Mouse (Mus musculus) kidney, embryonic 16.5 days (tissue): ENCODE measurements around the gene Ttc16. TPM values are rescaled to one million over a fixed set of nuclear protein-coding genes. Genes with fewer than 3 reads are reported as not detected.

Experiments used
- ATAC-seq: fragments of 200-750 bp; cut with Nextera tagmentation; 2 replicates; pipeline ENCODE4 v1.8.0; 2017; ENCODE audit warnings: moderate TSS enrichment; ENCODE audit not compliant: low FRiP score, low TSS enrichment
- H3K27ac ChIP-seq: fragments of 300-500 bp; sonication (generic); 2 replicates; pipeline ENCODE4 v1.5.1; 2014; ENCODE audit warnings: low read length
- H3K27me3 ChIP-seq: fragments of 300-500 bp; sonication (generic); 2 replicates; pipeline ENCODE4 v1.6.1; 2014; ENCODE audit warnings: low read length, control low read depth, mixed read lengths; ENCODE audit not compliant: insufficient read depth
- H3K36me3 ChIP-seq: fragments of 300-500 bp; sonication (generic); 2 replicates; pipeline ENCODE4 v1.6.1; 2014; ENCODE audit warnings: low read length, control low read depth, mixed read lengths; ENCODE audit not compliant: insufficient read depth
- H3K4me1 ChIP-seq: fragments of 300-500 bp; sonication (generic); 2 replicates; pipeline ENCODE4 v1.6.1; 2014; ENCODE audit warnings: low read length, control low read depth, mixed read lengths; ENCODE audit not compliant: insufficient read depth
- H3K4me2 ChIP-seq: fragments of 300-500 bp; sonication (generic); replicated peaks from 2 replicates; pipeline ENCODE4 v1.6.1; 2014; ENCODE audit warnings: low read depth, low read length
- H3K4me3 ChIP-seq: fragments of 300-500 bp; sonication (generic); 2 replicates; pipeline ENCODE4 v1.5.1; 2014; ENCODE audit warnings: mild to moderate bottlenecking, low read length
- H3K9ac ChIP-seq: fragments of 300-500 bp; sonication (generic); replicated peaks from 2 replicates; pipeline ENCODE4 v1.6.1; 2014; ENCODE audit warnings: low read length
- H3K9me3 ChIP-seq: fragments of 300-500 bp; sonication (generic); 2 replicates; pipeline ENCODE4 v1.6.1; 2016; ENCODE audit warnings: low read length, control low read depth
- WGBS: fragments of 180-500 bp; shearing (Covaris S2); extraction: QIAGEN DNeasy Blood & Tissue Kit; methylation state at CpG from one replicate; pipeline ENCODE4 v1.1.7; 2014; 5-methylcytosine and 5-hydroxymethylcytosine counted together
- polyA plus RNA-seq: library from polyadenylated mRNA; unstranded; fragments of >200 nt; fragmentation: Nextera tagmentation; extraction: Ambion mirVana; gene quantifications from 2 replicates; pipeline ENCODE4 v1.2.1, GENCODE M21; 2015

Gene Ttc16
- polyA plus RNA-seq, 1 experiment from 2014 or later = 0.29 TPM

DNA sequence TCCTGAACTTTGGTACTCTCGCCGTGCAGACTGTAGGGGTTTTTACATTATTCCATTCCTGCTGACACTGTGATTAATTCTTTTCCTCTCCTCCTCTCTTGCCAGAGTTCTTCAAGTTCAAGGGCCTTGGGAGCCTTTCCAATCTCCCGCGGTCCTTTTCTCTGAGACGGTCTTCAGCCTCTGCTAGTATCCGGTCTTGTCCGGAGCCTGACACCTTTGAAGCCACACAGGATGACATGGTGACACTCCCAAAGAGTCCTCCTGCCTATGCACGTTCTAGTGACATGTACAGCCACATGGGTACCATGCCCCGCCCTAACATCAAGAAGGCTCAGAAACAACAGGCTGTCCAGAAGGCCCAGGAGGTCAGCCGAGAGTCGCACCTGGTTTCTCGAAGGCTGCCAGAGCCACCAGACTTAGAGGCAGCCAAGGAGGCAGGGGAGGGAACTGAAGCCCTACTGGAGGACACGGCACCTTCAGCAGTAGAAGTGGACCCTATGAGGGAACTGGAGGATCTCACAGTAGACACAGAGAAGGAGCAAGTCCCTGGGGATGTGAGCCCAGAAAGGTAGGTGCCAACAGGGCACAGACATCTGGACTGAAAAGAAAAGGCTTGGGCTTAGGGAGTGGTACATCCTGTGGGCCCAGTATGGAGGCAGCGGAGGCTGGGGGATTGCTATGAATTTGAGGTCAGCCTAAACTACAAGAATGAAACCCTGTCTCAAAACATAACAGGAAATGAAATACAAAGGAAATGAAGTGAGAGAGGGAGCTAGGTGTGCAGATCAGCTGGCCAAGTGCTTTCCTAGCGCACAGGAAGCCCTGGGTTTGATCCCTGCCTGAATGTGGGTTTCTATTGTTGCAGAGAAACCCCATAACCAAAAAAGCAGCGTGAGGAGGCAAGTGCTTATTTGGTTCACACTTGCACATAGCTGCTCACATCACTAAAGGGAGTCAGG, 50.3 kb downstream of the Ttc16 start:
- Histone ChIP-seq H3K9me3 (no peaks in the 10 kb centered on the region), H3K4me1 (peaks cover 29% of the 10 kb centered on the region), H3K4me3 (no peak overlapping the region), H3K27ac (0 out of 2 replicates have a peak overlapping the region, but pooled peaks have one; percentile 6), H3K36me3 (no peaks in the 10 kb centered on the region), H3K4me2 (no peak overlapping the region), H3K27me3 (no peaks in the 10 kb centered on the region), H3K9ac (no peak overlapping the region)
- WGBS = 56% methylated on average over 16 of the region's 16 CpGs
- no peak for ATAC-seq

DNA sequence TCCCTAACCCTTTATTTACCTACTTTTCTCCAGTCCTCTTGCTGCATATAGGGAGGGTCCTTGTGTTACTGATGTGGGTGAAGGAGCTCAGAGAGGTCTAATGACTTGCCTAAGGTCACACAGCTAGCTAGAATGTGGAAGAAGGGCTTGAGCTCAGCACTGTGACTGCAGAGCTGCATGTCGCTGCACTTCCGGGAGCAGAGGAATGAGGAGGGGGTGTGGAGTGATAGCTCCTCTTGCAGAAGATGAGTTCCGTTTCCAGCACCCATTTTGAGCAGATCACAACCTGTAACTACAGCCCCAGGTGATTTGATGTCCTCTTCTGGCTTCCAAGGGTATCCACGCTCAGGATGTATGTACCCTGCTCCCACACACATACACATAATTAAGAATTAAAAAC, 51.3 kb downstream of the Ttc16 start:
- Histone ChIP-seq H3K4me3 (no peak overlapping the region), H3K4me1 (peaks cover 22% of the 10 kb centered on the region), H3K4me2 (no peak overlapping the region), H3K9ac (no peak overlapping the region), H3K9me3 (no peaks in the 10 kb centered on the region), H3K36me3 (no peaks in the 10 kb centered on the region), H3K27ac (no peak overlapping the region), H3K27me3 (no peaks in the 10 kb centered on the region)
- no peak for ATAC-seq
- 83% methylated on average over 4 of the region's 4 CpGs for WGBS

DNA sequence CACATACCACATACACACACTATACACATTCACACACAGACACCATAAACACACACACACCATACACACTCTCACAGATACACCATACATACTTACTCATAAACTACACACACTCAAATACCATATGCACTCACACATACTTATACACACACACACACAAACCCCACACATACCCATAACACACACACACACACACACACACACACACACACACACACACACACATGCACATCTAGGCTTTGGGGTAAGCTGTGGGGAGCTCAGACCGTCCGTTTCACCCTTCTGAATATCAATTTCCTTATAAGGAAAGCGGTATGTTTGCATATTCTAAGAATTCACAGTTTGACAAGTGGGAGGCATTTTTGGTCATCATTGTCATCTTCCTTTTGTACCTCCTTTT, 52.9 kb downstream of the Ttc16 start:
- no peaks in the 10 kb centered on the region for H3K27me3 ChIP-seq
- no peak overlapping the region for H3K9ac ChIP-seq
- H3K27ac ChIP-seq = no peak overlapping the region
- H3K4me3 ChIP-seq = no peak overlapping the region
- no peak for ATAC-seq
- H3K4me2 ChIP-seq = peak overlapping the region; percentile 42; the same call in 1 of the 2 replicates
- H3K4me1 ChIP-seq = peaks cover 22% of the 10 kb centered on the region
- H3K36me3 ChIP-seq = no peaks in the 10 kb centered on the region
- no peaks in the 10 kb centered on the region for H3K9me3 ChIP-seq
- 73% methylated on average over 3 of the region's 3 CpGs for WGBS

DNA sequence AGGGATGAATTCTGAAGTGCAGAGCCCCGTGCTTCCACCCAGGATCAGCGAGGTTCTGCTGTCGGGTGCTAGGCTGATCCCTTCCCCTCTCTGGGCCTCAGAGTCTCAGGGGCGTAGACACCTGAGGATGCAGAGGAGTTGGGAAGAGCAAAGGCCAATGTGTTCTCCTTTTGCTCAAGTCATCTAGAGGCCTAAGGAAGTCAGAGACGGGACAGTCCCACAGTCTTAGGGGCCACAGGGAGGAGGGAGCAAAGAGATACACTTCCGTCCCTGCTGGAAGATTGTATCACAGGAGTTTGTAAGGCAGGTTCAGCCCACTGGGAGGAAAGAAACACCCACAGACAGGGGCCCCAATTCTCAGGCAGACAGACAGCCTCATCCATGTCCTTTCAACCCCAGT, 53.4 kb downstream of the Ttc16 start:
- Histone ChIP-seq H3K4me2 (peak overlapping the region; percentile 42), H3K9ac (peak overlapping the region; percentile 8; the same call in 1 of the 2 replicates), H3K9me3 (0 out of 2 replicates have a peak, but pooled peaks cover under 1% of the 10 kb centered on the region), H3K4me1 (peaks cover 20% of the 10 kb centered on the region), H3K27ac (no peak overlapping the region), H3K4me3 (peak overlapping the region; percentile 19; the same call in 1 of the 2 replicates), H3K36me3 (no peaks in the 10 kb centered on the region), H3K27me3 (no peaks in the 10 kb centered on the region)
- WGBS = 36% methylated on average over 6 of the region's 6 CpGs
- ATAC-seq = no peak

DNA sequence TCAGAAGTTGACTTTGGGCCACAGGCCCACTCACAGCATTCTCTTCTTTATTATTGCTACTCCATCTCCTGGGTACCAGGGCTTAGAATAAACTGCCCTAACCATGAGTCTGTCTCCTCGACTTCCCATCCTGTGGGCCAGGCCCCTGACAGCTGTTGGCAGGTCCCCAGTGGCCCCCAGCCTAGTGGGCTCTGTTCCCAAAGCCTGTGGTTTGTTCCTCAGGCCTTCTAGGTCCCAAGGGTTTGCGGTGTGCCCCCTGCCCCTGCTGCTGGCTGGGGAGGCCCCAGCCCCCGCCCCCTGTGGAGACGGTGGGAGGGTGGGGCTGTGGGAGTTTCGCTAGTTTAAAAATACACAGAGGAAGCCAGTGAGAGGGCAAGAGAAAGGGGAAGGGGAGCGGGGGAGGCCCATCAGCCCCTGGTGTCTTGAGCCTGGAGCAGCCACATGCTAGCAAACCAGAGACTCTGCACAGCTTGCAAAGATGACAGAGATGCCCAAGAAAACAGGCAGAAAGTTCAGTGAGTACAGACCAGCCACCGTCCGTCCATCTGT, 54.7 kb downstream of the Ttc16 start, which contains the start of gene Sh2d3c:
Sh2d3c (plus strand) TSS at position 375 of the 549 bp plus-strand sequence.
- no peaks in the 10 kb centered on the region for H3K27me3 ChIP-seq
- H3K9ac ChIP-seq = peak within 1 kb of the TSS; percentile 54
- peak within 1 kb of the TSS; percentile 60 for H3K27ac ChIP-seq
- H3K4me2 ChIP-seq = peak within 1 kb of the TSS; percentile 42
- peak within 1 kb of the TSS; percentile 19 for H3K4me3 ChIP-seq
- H3K9me3 ChIP-seq = 0 out of 2 replicates have a peak, but pooled peaks cover 2% of the 10 kb centered on the region
- peaks cover 18% of the 10 kb centered on the region for H3K4me1 ChIP-seq
- WGBS = 23% methylated on average over 8 of the region's 8 CpGs
- H3K36me3 ChIP-seq = no peaks in the 10 kb centered on the region
- ATAC-seq = peak; percentile 67

DNA sequence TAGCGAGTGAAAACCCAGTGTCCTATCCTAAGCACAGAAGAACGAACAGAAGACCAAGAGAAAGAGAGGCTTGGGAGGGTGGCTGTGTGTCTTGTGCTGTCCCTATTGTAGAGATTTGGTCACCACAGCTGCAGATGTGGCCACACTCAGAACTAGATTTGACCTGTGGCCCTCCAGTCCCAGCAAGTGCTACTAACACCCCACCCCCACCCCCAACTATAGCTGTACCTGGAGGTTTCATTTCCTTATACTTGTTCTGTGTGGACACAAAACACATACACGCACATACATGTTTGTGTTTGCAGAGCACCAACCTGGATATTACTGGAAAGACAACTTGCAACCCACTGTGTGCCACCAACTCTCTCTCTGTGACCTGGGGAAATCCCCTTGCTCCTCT, 55.4 kb downstream of the Ttc16 start:
- Histone ChIP-seq H3K4me2 (no peak overlapping the region), H3K9ac (no peak overlapping the region), H3K4me1 (peaks cover 16% of the 10 kb centered on the region), H3K36me3 (no peaks in the 10 kb centered on the region), H3K9me3 (0 out of 2 replicates have a peak, but pooled peaks cover 2% of the 10 kb centered on the region), H3K4me3 (no peak overlapping the region), H3K27ac (peak overlapping the region; percentile 19; the same call in 1 of the 2 replicates), H3K27me3 (no peaks in the 10 kb centered on the region)
- no peak for ATAC-seq
- 90% methylated on average over 3 of the region's 3 CpGs for WGBS

DNA sequence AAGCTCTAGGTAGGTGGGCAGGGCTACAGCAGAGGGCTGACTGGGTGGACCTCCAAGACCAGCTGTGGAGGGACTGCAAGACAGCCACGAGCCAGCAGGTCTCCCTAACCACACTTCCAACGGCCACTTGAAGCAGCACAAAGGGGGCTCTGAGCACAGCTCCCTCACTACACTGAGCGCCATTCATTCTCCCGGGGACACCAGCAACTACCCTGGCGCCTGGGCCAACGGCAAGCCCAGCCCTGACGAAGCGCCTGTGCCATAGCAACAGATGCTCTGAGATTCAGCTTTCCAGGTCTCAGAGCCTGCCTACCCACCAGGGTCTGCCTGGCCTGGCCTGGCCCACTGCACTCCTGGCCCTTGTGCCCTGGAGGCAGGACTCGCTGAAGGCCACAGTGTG, 56.7 kb downstream of the Ttc16 start:
- Histone ChIP-seq H3K9ac (no peak overlapping the region), H3K9me3 (0 out of 2 replicates have a peak, but pooled peaks cover 2% of the 10 kb centered on the region), H3K4me3 (no peak overlapping the region), H3K36me3 (no peaks in the 10 kb centered on the region), H3K27ac (no peak overlapping the region), H3K4me2 (no peak overlapping the region), H3K4me1 (peaks cover 18% of the 10 kb centered on the region), H3K27me3 (no peaks in the 10 kb centered on the region)
- ATAC-seq = no peak
- WGBS = 66% methylated on average over 9 of the region's 9 CpGs

DNA sequence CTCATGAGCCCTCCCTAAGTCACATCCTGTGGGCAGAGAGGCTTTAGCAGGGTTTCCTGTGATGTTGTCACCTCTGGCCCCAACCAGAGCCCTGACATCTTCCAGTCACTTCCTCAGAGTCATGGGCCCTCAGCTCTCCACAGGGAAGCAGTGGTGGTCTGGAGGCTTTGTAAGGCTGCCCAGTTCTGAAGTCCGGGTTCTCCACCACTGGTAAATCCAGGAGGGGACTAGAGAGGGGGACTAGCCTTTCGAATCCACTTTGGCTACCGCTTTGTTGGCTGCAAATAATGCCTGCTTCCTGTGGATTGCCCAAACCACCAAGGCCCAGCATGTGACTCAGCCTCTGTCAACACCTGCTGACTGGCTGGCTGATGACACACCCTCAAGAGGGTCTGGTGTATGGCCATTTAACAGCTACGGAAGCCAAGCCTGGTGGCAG, 60.4 kb downstream of the Ttc16 start:
- no peak for ATAC-seq
- Histone ChIP-seq H3K4me1 (peaks cover 17% of the 10 kb centered on the region), H3K4me3 (no peak overlapping the region), H3K4me2 (no peak overlapping the region), H3K27me3 (no peaks in the 10 kb centered on the region), H3K9ac (no peak overlapping the region), H3K36me3 (peaks cover 11% of the 10 kb centered on the region), H3K9me3 (0 out of 2 replicates have a peak, but pooled peaks cover 2% of the 10 kb centered on the region), H3K27ac (peak overlapping the region; percentile 35; the same call in 1 of the 2 replicates)
- 67% methylated on average over 4 of the region's 4 CpGs for WGBS

DNA sequence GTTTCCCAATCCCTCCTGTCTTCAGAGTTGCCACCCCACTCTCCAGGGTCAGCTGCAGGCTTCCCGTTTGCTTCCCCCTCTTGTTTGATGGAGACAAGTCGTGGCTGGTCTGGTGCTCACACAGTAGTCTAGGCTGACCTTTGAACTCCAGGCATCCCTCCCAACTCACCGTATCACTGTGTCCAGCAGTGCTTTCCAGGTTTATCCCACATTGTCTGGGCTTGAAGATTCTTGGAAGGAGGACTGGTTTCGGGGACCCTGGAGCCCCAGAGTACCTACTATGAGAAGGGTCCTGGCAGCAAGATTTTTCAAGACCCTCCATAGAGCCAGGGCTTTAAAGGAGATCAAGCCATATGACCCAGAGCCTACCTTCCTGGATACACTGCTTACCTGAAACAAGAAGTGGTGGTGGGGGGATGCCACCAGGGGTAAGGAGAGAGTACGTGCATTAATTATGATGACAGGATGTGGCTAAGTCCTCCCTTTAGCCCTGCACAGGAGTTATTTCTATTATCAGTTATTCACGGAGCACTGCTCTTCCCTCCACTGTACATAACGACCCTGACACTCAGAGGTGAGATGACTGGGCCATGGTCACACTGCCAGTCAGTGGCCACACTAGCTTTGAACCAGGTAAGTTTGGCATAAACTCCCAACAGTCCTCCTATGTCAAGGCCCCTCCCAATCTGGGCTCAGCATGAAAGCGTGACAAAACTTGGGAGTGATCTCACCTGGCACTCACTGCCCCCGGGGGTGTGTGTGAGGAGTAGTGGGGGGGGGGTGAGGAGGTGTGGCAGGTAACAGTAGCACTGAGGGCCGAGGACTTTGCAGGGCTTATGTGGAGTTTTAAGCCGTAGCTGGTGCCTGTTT, 61.1 kb downstream of the Ttc16 start:
- no peak overlapping the region for H3K4me2 ChIP-seq
- H3K4me3 ChIP-seq = no peak overlapping the region
- H3K27me3 ChIP-seq = no peaks in the 10 kb centered on the region
- 0 out of 2 replicates have a peak, but pooled peaks cover 2% of the 10 kb centered on the region for H3K9me3 ChIP-seq
- H3K9ac ChIP-seq = peak overlapping the region; percentile 49
- peak overlapping the region; percentile 97; the same call in 1 of the 2 replicates for H3K27ac ChIP-seq
- H3K36me3 ChIP-seq = peaks cover 18% of the 10 kb centered on the region
- 51% methylated on average over 11 of the region's 11 CpGs for WGBS
- peaks cover 17% of the 10 kb centered on the region for H3K4me1 ChIP-seq
- no peak for ATAC-seq
